Mouse (Mus musculus) myocyte (in vitro differentiated cells): ENCODE data around the gene Pnkp. TPM values are rescaled to one million over a fixed set of nuclear protein-coding genes. Genes with fewer than 3 reads are reported as not detected.

Experiments used
- H3K27me3 ChIP-seq: one replicate; pipeline ENCODE4 v1.6.1; 2011; ENCODE audit not compliant: control insufficient read depth, insufficient read depth, insufficient read length
- H3K36me3 ChIP-seq: one replicate; pipeline ENCODE4 v1.6.1; 2011; ENCODE audit not compliant: control insufficient read depth, insufficient read depth
- H3K4me2 ChIP-seq: one replicate; pipeline ENCODE4 v1.6.1; 2011; ENCODE audit warnings: low read depth, control low read depth
- H3K4me3 ChIP-seq: one replicate; pipeline ENCODE4 v1.5.1; 2011; ENCODE audit warnings: mild to moderate bottlenecking, control low read depth, moderate library complexity
- H3K79me2 ChIP-seq: one replicate; pipeline ENCODE4 v1.6.1; 2011; ENCODE audit not compliant: control insufficient read depth, insufficient read depth
- H3ac ChIP-seq: one replicate; pipeline ENCODE4 v1.6.1; 2011; ENCODE audit not compliant: control insufficient read depth, insufficient read length
- CEBPB ChIP-seq: IDR thresholded peaks from 2 replicates; pipeline ENCODE4 v1.6.1; 2011; ENCODE audit warnings: mild to moderate bottlenecking, moderate library complexity; ENCODE audit not compliant: poor library complexity, insufficient read depth, severe bottlenecking
- E2F4 ChIP-seq: IDR thresholded peaks from one replicate; pipeline ENCODE4 v1.6.1; 2011; ENCODE audit warnings: mild to moderate bottlenecking, control low read depth, moderate library complexity; ENCODE audit not compliant: insufficient read depth
- MAX ChIP-seq: IDR thresholded peaks from one replicate; pipeline ENCODE4 v1.6.1; 2011; ENCODE audit warnings: low read depth, mild to moderate bottlenecking, control low read depth
- MYOD1 ChIP-seq, 3 experiments: IDR thresholded peaks; one replicate each; pipeline ENCODE4 v1.6.1; 2011; ENCODE audit warnings: control low read depth in 2 of 3, low read depth in 2 of 3, mild to moderate bottlenecking in 2 of 3, moderate library complexity in 1 of 3; ENCODE audit not compliant: insufficient read length in 2 of 3, control insufficient read depth in 1 of 3
- MYOG ChIP-seq, 3 experiments: IDR thresholded peaks; one replicate each; pipeline ENCODE4 v1.6.1; 2011; ENCODE audit warnings: control low read depth in 2 of 3, low read depth in 2 of 3, mild to moderate bottlenecking in 2 of 3; ENCODE audit not compliant: insufficient read length in 2 of 3, control insufficient read depth in 1 of 3, insufficient read depth in 1 of 3
- POLR2A ChIP-seq: IDR thresholded peaks from one replicate; pipeline ENCODE4 v1.6.1; 2011; ENCODE audit warnings: low read depth, mild to moderate bottlenecking, control low read depth, moderate library complexity; ENCODE audit not compliant: insufficient read length
- POLR2AphosphoS2 ChIP-seq: IDR thresholded peaks from one replicate; pipeline ENCODE4 v1.6.1; 2011; ENCODE audit warnings: low read depth, control low read depth; ENCODE audit not compliant: insufficient read length
- REST ChIP-seq: IDR thresholded peaks from one replicate; pipeline ENCODE4 v1.6.1; 2011; ENCODE audit warnings: mild to moderate bottlenecking, control low read depth, moderate library complexity; ENCODE audit not compliant: insufficient read depth, insufficient read length
- SRF ChIP-seq: IDR thresholded peaks from one replicate; pipeline ENCODE4 v1.6.1; 2011; ENCODE audit warnings: low read depth; ENCODE audit not compliant: control insufficient read depth, insufficient read length
- TCF12 ChIP-seq: IDR thresholded peaks from one replicate; pipeline ENCODE4 v1.6.1; 2011; ENCODE audit warnings: mild to moderate bottlenecking, control low read depth; ENCODE audit not compliant: poor library complexity, insufficient read depth, severe bottlenecking
- TCF3 ChIP-seq: IDR thresholded peaks from one replicate; pipeline ENCODE4 v1.6.1; 2011; ENCODE audit warnings: low read depth, control low read depth; ENCODE audit not compliant: insufficient read length
- USF1 ChIP-seq: IDR thresholded peaks from one replicate; pipeline ENCODE4 v1.6.1; 2011; ENCODE audit warnings: low read depth, mild to moderate bottlenecking, control low read depth, moderate library complexity
- polyA plus RNA-seq: library from polyadenylated mRNA; unstranded; fragments of >200 nt; fragmentation: generic; extraction: Trizol; gene quantifications from one replicate; pipeline ENCODE4 v1.2.1, GENCODE M21; 2012; ENCODE audit warnings: missing spikeins

Gene Pnkp
- polyA plus RNA-seq, 1 experiment = 47.9 TPM

DNA sequence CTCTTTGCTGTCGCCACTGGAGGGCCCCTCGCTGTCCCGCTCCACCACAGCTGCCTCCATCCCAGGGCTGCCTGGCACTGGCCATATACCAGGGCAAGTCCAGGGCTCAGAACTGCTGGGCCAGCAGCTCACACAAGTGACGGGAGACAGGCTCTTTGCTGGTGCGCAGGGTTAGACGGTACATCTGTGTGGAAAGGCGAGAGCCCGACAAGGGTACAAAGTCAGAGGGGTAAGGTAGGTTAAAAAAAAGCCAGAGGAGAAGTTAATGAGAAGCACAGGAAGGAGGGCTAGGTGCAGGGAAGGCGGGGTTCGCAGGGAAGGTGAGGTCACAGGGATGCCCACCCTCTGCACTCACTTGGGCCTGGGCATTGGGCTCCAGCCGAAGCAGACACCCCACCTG is 43.7 kb downstream of the Pnkp start:
- no peaks in the 10 kb centered on the region for H3K27me3 ChIP-seq
- H3K4me3 ChIP-seq = no peak overlapping the region
- H3K79me2 ChIP-seq = no peaks in the 10 kb centered on the region
- TF ChIP-seq POLR2A (peak; percentile 8), E2F4 (no peak), REST (no peak), POLR2AphosphoS2 (peak; percentile 68), MYOG (IDR thresholded peaks at IDR 0.05; ENCODE audit: control insufficient read depth in 1 of 3, insufficient read depth in 1 of 3, insufficient read length in 2 of 3, low read depth in 2 of 3) (no peak), SRF (no peak), USF1 (no peak)
- H3ac ChIP-seq = no peak overlapping the region
- H3K4me2 ChIP-seq = no peak overlapping the region
- H3K36me3 ChIP-seq = peaks cover 7% of the 10 kb centered on the region

DNA sequence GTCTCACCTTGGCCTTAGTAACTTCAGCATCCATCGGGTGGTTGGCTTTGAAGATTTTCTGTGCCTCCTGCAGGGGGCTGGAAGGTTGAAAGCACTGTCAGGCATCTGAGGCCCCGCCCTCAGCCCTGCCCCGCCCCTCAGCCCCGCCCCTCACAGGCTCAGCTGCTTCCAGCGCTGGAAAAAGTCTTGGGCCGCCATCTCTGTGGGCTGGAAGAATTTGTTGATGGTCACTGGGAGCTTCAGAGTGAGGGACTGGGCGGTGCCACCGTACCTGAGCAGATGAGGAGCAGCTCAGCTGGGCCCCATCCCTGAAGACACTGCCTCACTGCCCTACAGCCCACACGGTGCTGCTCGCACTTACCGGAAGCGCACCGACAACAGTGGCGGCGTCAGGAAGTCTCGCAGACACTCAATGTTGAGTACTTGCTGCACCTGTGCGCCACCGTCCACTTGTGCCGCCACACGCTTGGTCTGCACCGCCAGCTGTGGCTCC is 44.3 kb downstream of the Pnkp start:
- Histone ChIP-seq H3K27me3 (no peaks in the 10 kb centered on the region), H3K79me2 (no peaks in the 10 kb centered on the region), H3ac (no peak overlapping the region), H3K36me3 (peaks cover 7% of the 10 kb centered on the region), H3K4me2 (no peak overlapping the region), H3K4me3 (no peak overlapping the region)
- TF ChIP-seq MYOG (IDR thresholded peaks at IDR 0.05; ENCODE audit: control insufficient read depth in 1 of 3, insufficient read depth in 1 of 3, insufficient read length in 2 of 3, low read depth in 2 of 3) = peak in 1 of 3 experiments; percentile 39
- TF ChIP-seq POLR2AphosphoS2 = peak; percentile 69
- TF ChIP-seq MAX = no peak
- peak; percentile 25 for TF ChIP-seq POLR2A

DNA sequence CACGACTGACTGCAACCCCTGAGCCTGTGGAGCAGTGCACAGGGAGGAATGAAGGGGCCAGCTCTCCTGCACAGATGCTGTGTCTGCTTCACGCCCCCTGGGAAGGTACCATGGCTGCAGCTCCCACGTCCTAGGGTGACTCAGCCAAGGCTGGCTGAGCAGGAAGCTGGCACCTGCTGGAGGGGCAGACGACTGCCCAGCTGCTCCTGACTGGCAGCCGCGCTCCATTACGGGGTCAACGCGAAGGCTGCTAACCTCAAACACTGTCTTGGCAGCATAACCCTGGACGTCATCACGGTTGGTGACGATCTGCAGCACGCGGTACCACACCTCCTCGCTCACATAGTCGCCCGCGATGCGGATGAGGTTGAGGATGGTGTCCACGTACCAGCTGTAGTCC is 48.5 kb downstream of the Pnkp start:
- Histone ChIP-seq H3K4me2 (no peak overlapping the region), H3K27me3 (no peaks in the 10 kb centered on the region), H3K4me3 (no peak overlapping the region), H3K36me3 (peaks cover 7% of the 10 kb centered on the region), H3K79me2 (no peaks in the 10 kb centered on the region), H3ac (no peak overlapping the region)
- TF ChIP-seq TCF12 (no peak), MYOG (IDR thresholded peaks at IDR 0.05; ENCODE audit: control insufficient read depth in 1 of 3, insufficient read depth in 1 of 3, insufficient read length in 2 of 3, low read depth in 2 of 3) (peak in 2 of 3 experiments; percentile 48 to 64), USF1 (no peak), POLR2AphosphoS2 (peak; percentile 7), E2F4 (no peak), MYOD1 (IDR thresholded peaks at IDR 0.05; ENCODE audit: control insufficient read depth in 1 of 3, insufficient read length in 2 of 3, low read depth in 2 of 3) (peak in 2 of 3 experiments; percentile 47 to 76)

DNA sequence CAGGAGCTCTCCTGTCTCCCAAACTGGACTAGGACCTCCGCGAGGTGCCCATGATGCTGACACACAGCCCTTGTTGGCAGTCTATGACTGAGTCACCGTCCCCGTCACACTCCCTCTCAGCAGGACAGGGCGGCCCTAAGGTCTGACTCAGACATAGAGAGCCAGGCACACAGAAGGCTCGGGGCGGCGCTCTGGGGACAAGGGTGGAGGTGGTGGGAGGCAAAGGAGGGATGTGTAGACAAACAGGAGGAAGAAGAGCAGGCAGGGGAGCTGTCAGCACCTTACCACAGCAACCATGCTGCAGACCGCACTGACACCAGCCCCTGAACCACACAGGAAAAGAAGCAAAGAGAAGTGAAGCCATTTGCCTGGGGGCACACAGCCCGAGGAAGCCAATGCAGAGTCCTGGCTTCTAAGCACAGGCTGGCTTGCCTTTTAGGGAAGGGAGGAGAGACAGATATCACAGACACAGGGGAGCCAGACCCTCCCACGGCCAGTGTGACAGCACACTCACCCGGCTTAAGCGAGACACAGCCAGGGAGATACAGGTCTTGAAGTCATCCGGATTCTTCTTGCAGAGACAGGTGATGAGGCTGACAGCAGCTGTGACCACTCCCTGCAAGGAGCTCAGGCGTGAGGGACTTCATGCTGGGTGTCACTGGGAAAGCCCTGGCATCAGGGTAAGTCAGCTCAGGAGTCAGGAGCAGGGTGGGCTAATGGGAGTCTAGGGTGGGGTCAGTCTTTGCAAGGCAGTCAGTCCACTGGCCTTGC is 52.0 kb downstream of the Pnkp start:
- Histone ChIP-seq H3K4me3 (no peak overlapping the region), H3K36me3 (peaks cover 11% of the 10 kb centered on the region)
- TF ChIP-seq MYOD1 (IDR thresholded peaks at IDR 0.05; ENCODE audit: control insufficient read depth in 1 of 3, insufficient read length in 2 of 3, low read depth in 2 of 3) (peak; percentile 15 to 89 (median 72)), MYOG (IDR thresholded peaks at IDR 0.05; ENCODE audit: control insufficient read depth in 1 of 3, insufficient read depth in 1 of 3, insufficient read length in 2 of 3, low read depth in 2 of 3) (peak; percentile 39 to 86 (median 55)), REST (no peak), MAX (no peak), USF1 (no peak), CEBPB (no peak), TCF12 (no peak), E2F4 (no peak), SRF (no peak), POLR2AphosphoS2 (no peak), POLR2A (no peak), TCF3 (no peak)

More for the DNA sequence above, 52.0 kb downstream of the Pnkp start:
- no peak overlapping the region for H3ac ChIP-seq
- H3K4me2 ChIP-seq = peak overlapping the region; percentile 45
- H3K27me3 ChIP-seq = no peaks in the 10 kb centered on the region
- no peaks in the 10 kb centered on the region for H3K79me2 ChIP-seq

Other genes with a start within 250 kb of the Pnkp start
- gene Myh14, start 186.3 kb upstream of the Pnkp start, polyA plus RNA-seq = 0.17 TPM
- not detected for gene Izumo2, start 148.4 kb upstream of the Pnkp start, polyA plus RNA-seq
- 20.6 TPM for gene Vrk3, start 108.7 kb upstream of the Pnkp start, polyA plus RNA-seq
- gene Zfp473, start 106.1 kb upstream of the Pnkp start, polyA plus RNA-seq = 0.12 TPM
- 77.0 TPM for gene Nup62, start 41.1 kb upstream of the Pnkp start, polyA plus RNA-seq
- 1.9 TPM for gene Il4i1, start 40.8 kb upstream of the Pnkp start, polyA plus RNA-seq
- 939 TPM for gene Atf5, start 40.5 kb upstream of the Pnkp start, polyA plus RNA-seq
- 200 TPM for gene Akt1s1, start 8.1 kb upstream of the Pnkp start, polyA plus RNA-seq
- gene Tbc1d17, start 8.1 kb upstream of the Pnkp start, polyA plus RNA-seq = 53.8 TPM
- gene Ptov1, start 12.6 kb downstream of the Pnkp start, polyA plus RNA-seq = 298 TPM
- 57.4 TPM for gene Med25, start 35.6 kb downstream of the Pnkp start, polyA plus RNA-seq
- 11.6 TPM for gene Fuz, start 38.9 kb downstream of the Pnkp start, polyA plus RNA-seq
- 125 TPM for gene Ap2a1, start 72.4 kb downstream of the Pnkp start, polyA plus RNA-seq
- not detected for gene Tsks, start 86.1 kb downstream of the Pnkp start, polyA plus RNA-seq
- gene Cpt1c, start 117.7 kb downstream of the Pnkp start, polyA plus RNA-seq = 2.7 TPM
- gene Prmt1, start 129.4 kb downstream of the Pnkp start, polyA plus RNA-seq = 729 TPM
- 45.1 TPM for gene Irf3, start 140.5 kb downstream of the Pnkp start, polyA plus RNA-seq
- 13.3 TPM for gene Bcl2l12, start 141.6 kb downstream of the Pnkp start, polyA plus RNA-seq
- gene Scaf1, start 159.2 kb downstream of the Pnkp start, polyA plus RNA-seq = 56.7 TPM
- 127 TPM for gene Rras, start 160.8 kb downstream of the Pnkp start, polyA plus RNA-seq
- gene Prr12, start 195.7 kb downstream of the Pnkp start, polyA plus RNA-seq = 10.2 TPM
- gene Nosip, start 205.3 kb downstream of the Pnkp start, polyA plus RNA-seq = 66.1 TPM
- 12.9 TPM for gene Prrg2, start 205.5 kb downstream of the Pnkp start, polyA plus RNA-seq
- gene Rcn3, start 235.1 kb downstream of the Pnkp start, polyA plus RNA-seq = 123 TPM
- 67.2 TPM for gene Fcgrt, start 246.7 kb downstream of the Pnkp start, polyA plus RNA-seq